Mouse (Mus musculus): ENCODE data around the gene Zfp276. TPM values are rescaled to one million over a fixed set of nuclear protein-coding genes. Genes with fewer than 3 reads are reported as not detected.

Zfp276 gene
- polyA plus RNA-seq, 1 experiment from 2014 or later: 9.8 TPM

DNA sequence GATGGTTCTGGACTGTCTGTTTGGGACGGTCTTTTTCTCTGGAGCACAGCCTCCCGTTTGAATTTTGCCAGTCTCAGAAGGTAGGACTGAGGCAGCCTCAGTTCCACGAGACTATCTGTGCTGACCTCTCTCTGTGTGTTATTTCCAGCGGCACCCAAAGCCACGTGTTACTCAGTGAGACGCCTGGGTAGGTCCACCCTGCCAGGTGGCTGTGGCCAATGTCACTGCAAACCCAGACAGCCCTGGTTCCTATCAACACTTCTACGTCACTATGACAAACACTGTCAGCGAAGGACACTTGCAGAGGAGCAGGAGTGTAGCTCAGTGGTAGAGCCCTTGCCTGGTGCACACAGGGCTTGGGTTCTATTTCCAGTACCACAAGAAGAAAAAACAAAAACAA lies 37.7 kb downstream of the Zfp276 start:
- Histone ChIP-seq H3K4me3 (ENCODE audit: inconsistent target) (no peak overlapping the region), H3K36me3 (ENCODE audit: inconsistent target) (no peaks in the 10 kb centered on the region), H3K79me2 (ENCODE audit: inconsistent target) (no peaks in the 10 kb centered on the region), H3K27ac (no peak overlapping the region)
- 93% methylated on average over 8 of the region's 8 CpGs for WGBS (ENCODE audit: missing documents)

DNA sequence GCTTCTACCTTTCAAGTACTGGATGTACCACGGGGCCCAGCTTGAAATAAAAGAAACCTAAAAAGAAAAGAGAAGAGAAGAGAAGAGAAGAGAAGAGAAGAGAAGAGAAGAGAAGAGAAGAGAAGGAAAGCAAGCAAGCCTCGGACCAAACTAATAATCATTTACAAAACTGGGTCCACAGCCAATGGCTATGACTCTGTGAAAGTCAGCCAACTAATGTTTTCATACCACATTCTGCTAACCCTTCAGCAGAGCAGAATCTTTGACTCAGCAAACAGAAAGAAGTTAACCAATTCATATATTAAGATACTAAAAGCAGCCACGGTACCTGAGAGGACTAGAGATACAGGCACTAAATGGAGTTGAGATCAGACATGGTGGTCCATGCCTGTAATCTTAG lies 38.3 kb downstream of the Zfp276 start:
- WGBS (ENCODE audit: missing documents): 93% methylated on average over 3 of the region's 3 CpGs
- Histone ChIP-seq H3K79me2 (ENCODE audit: inconsistent target) (no peaks in the 10 kb centered on the region), H3K36me3 (ENCODE audit: inconsistent target) (no peaks in the 10 kb centered on the region), H3K4me3 (ENCODE audit: inconsistent target) (no peak overlapping the region), H3K27ac (no peak overlapping the region)

DNA sequence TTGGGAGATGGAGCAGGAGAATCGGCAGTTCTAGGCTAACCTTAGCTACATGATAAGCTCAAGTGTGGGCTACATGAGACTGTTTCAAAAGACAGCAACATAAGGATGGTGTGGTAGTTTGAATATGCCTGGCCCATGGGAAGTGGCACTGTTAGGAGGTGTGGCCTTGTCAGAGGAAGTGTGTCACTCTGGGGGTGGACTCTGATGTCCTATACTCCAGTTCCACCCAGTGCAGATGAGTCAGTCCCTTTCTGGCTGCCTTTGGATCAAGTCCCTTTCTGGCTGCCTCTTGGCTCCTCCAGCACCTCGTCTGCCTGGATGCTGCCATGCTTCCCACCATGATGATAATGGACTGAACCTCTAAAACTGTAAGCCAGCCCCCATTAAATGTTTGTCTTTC lies 38.8 kb downstream of the Zfp276 start:
- 88% methylated on average over 2 of the region's 2 CpGs for WGBS (ENCODE audit: missing documents)

DNA sequence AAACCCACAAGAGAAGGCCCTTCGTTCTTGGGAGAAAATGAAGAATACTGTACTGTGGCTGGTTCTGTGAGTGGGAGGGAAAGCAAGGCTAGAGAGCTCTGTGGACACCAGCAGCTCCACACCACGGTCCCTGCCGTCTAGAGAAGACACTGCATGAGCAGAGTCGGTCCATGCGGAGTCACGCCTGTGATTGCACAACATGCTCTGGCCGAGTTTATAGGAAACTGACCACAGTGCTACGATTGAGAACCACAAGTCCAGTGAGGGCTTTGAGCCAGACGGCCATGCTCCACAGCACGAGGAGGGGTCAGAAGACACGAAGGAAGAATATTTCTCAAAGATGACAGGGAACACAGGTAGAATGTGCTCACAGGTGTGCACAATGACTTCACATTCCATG lies 44.3 kb downstream of the Zfp276 start:
- Histone ChIP-seq H3K36me3 (ENCODE audit: inconsistent target) (no peaks in the 10 kb centered on the region), H3K27ac (no peak overlapping the region), H3K79me2 (ENCODE audit: inconsistent target) (no peaks in the 10 kb centered on the region), H3K4me3 (ENCODE audit: inconsistent target) (no peak overlapping the region)
- 52% methylated on average over 11 of the region's 11 CpGs for WGBS (ENCODE audit: missing documents)

More for the DNA sequence above, 38.8 kb downstream of the Zfp276 start:
- no peaks in the 10 kb centered on the region for H3K79me2 ChIP-seq (ENCODE audit: inconsistent target)
- H3K36me3 ChIP-seq (ENCODE audit: inconsistent target): no peaks in the 10 kb centered on the region
- no peak overlapping the region for H3K27ac ChIP-seq
- H3K4me3 ChIP-seq (ENCODE audit: inconsistent target): no peak overlapping the region

DNA sequence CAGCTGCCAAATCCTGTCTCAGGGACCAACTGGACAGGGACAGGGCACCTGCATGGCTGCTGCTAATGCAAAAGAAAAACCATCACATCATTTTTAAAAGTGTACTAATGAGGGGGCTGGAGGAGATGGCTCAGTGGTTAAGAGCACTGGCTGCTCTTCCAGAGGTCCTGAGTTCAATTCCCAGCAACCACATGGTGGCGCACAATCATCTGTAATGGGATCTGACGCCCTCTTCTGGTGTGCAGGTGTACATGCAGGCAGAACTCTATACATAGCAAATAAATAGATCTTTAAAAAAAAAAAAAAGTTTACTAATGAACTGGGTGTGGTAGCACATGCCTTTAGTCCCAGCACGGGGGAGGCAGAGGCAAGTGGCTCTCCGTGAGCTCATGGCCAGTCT lies 54.7 kb downstream of the Zfp276 start:
- Histone ChIP-seq H3K4me3 (ENCODE audit: inconsistent target) (no peak overlapping the region), H3K27ac (no peak overlapping the region), H3K36me3 (ENCODE audit: inconsistent target) (no peaks in the 10 kb centered on the region), H3K79me2 (ENCODE audit: inconsistent target) (no peaks in the 10 kb centered on the region)
- WGBS (ENCODE audit: missing documents): 82% methylated on average over 4 of the region's 4 CpGs

DNA sequence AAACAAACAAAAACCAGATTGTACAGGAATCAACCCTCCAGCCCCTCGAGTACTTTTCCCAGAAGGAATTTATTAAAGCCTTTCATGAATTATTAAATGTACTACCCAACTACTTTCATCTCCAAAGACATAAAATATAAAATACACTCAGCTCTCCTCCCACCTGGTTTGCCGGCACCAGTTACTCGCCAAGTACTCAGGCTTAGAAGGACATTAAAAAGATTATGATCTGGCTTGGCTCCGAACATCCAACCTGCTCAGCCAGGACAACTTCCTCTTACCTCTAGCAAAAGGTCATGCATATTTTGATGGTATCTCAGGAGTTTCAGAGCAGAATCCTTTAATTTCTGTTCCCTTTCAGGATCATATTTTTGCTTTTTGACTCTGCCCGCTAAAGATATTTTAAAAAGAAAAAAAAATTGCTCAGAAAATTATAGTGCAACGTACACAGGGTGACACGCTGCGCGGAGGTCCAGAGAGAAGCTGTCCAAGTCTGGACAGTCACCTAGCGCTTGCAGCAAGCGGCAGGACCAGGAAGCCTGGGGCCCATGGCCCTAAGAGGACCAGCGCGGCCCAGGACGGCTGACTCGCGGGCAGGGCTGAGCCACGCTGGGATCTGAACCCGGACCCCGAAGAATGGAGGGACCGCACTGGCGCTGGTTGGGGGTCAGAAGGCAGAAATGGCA lies 63.9 kb downstream of the Zfp276 start:
- H3K79me2 ChIP-seq (ENCODE audit: inconsistent target): no peaks in the 10 kb centered on the region
- no peak overlapping the region for H3K27ac ChIP-seq
- H3K4me3 ChIP-seq (ENCODE audit: inconsistent target): peak overlapping the region; percentile 38
- WGBS (ENCODE audit: missing documents): 7% methylated on average over 20 of the region's 21 CpGs
- no peaks in the 10 kb centered on the region for H3K36me3 ChIP-seq (ENCODE audit: inconsistent target)

DNA sequence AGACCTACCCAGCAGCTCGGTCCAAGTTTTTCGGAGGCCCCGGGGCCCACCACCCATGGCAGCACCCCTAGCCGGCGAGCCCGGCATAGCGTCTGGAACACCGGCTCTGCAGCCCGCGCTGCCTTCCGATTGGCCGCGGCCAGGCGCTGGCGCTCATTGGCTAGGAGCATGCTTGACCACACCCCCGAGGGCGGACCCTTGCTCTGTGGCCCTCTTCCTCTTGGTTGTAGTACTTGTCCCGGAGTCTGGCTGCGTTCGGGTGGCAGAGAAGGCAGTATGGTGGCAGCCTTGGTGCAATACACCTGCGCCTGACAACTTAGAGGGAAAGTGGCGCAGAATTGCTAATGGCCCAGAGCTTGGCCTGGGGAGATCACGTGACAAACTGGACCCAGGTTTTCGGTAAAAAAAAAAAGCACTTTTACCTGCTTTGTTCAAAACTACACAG lies 64.5 kb downstream of the Zfp276 start, which contains the start of gene Fanca:
Gene Fanca (minus strand): TSS at position 110 of the 445 bp plus-strand sequence.
- Histone ChIP-seq H3K36me3 (ENCODE audit: inconsistent target) (no peaks in the 10 kb centered on the region), H3K27ac (no peak within 1 kb of the TSS), H3K79me2 (ENCODE audit: inconsistent target) (no peaks in the 10 kb centered on the region), H3K4me3 (ENCODE audit: inconsistent target) (peak within 1 kb of the TSS; percentile 38)
- WGBS (ENCODE audit: missing documents): 1% methylated on average over 23 of the region's 24 CpGs

Other genes starting within 250 kb of the Zfp276 start
- gene Ankrd11, start 211.9 kb upstream of the Zfp276 start, polyA plus RNA-seq (2018): 32.7 to 46.6 TPM (median 36.7 TPM) in 3 replicates
- 28.2 to 39.2 TPM (median 32.3 TPM) in 3 replicates for gene Spg7, start 191.3 kb upstream of the Zfp276 start, polyA plus RNA-seq (2018)
- 513 to 1,298 TPM (median 1,102 TPM) in 3 replicates for gene Rpl13, start 151.8 kb upstream of the Zfp276 start, polyA plus RNA-seq (2018)
- not detected in 3 replicates for gene Cpne7, start 136.8 kb upstream of the Zfp276 start, polyA plus RNA-seq (2018)
- not detected in 3 replicates for gene Sult5a1, start 95.9 kb upstream of the Zfp276 start, polyA plus RNA-seq (2018)
- not detected in 3 replicates for gene Dpep1, start 68.0 kb upstream of the Zfp276 start, polyA plus RNA-seq (2018)
- 35.0 to 103 TPM (median 101 TPM) in 3 replicates for gene Chmp1a, start 41.4 kb upstream of the Zfp276 start, polyA plus RNA-seq (2018)
- 0.27 to 1.4 TPM (median 0.40 TPM) in 3 replicates for gene Spata33, start 41.4 kb upstream of the Zfp276 start, polyA plus RNA-seq (2018)
- gene Cdk10, start 29.4 kb upstream of the Zfp276 start, polyA plus RNA-seq (2018): 13.9 to 19.0 TPM (median 17.2 TPM) in 3 replicates
- gene Spata2l, start 18.0 kb upstream of the Zfp276 start, polyA plus RNA-seq (2018): 2.4 to 3.9 TPM (median 2.8 TPM) in 3 replicates
- gene Vps9d1, start 153 bp downstream of the Zfp276 start, polyA plus RNA-seq (2018): 10.8 to 15.8 TPM (median 14.7 TPM) in 3 replicates
- gene Fanca, start 64.4 kb downstream of the Zfp276 start, polyA plus RNA-seq (2018): 1.4 to 7.1 TPM (median 4.2 TPM) in 3 replicates
- gene Spire2, start 78.5 kb downstream of the Zfp276 start, polyA plus RNA-seq (2018): not detected in 3 replicates
- gene Tcf25, start 119.6 kb downstream of the Zfp276 start, polyA plus RNA-seq (2018): 120 to 135 TPM (median 125 TPM) in 3 replicates
- not detected in 3 replicates for gene Mc1r, start 152.9 kb downstream of the Zfp276 start, polyA plus RNA-seq (2018)
- 0.14 TPM in 1 of 3 replicates, not detected in the others for gene Tubb3, start 157.2 kb downstream of the Zfp276 start, polyA plus RNA-seq (2018)
- gene Def8, start 169.3 kb downstream of the Zfp276 start, polyA plus RNA-seq (2018): 10.3 to 15.7 TPM (median 13.9 TPM) in 3 replicates
- 17.0 to 28.3 TPM (median 19.3 TPM) in 3 replicates for gene Afg3l1, start 223.7 kb downstream of the Zfp276 start, polyA plus RNA-seq (2018)

All from macrophage (primary cell).